Mouse (Mus musculus): ENCODE results near the gene Nes. TPM values are rescaled to one million over a fixed set of nuclear protein-coding genes. Genes with fewer than 3 reads are reported as not detected.

The Nes gene
- polyA plus RNA-seq, 1 experiment from 2014 or later = 85.4 TPM

- WGBS = 46% methylated on average over 1 of the region's 1 CpGs
- H3K9me3 ChIP-seq (ENCODE audit: control insufficient read depth, low read length) = no peaks in the 10 kb centered on the region
- H3K27me3 ChIP-seq (ENCODE audit: control insufficient read depth, insufficient read depth, low read length) = no peaks in the 10 kb centered on the region
- no peak overlapping the region for H3K4me2 ChIP-seq
- H3K9ac ChIP-seq (ENCODE audit: low read length) = 0 out of 2 replicates have a peak overlapping the region, but pooled peaks have one; percentile 3
- H3K4me3 ChIP-seq (ENCODE audit: low read depth, low read length) = no peak overlapping the region
- H3K4me1 ChIP-seq (ENCODE audit: control insufficient read depth, insufficient read depth, low read length) = peaks cover 23% of the 10 kb centered on the region
- H3K27ac ChIP-seq (ENCODE audit: low read depth, low read length) = no peak overlapping the region; the same call in 1 of the 2 replicates
- no peaks in the 10 kb centered on the region for H3K36me3 ChIP-seq (ENCODE audit: control insufficient read depth, insufficient read depth, low read length)
- ATAC-seq (ENCODE audit: low FRiP score) (no peak), DNase-seq (ENCODE audit: low spot score, missing footprints) (peak; percentile 84)
Measured at GRCm38 (mm10) chr3:87958967-87959366, 11.9 kb upstream of the Nes start.

GRCm38 (mm10) chr3:87959371-87959770 lies 11.5 kb upstream of the Nes start:
- Histone ChIP-seq H3K4me3 (ENCODE audit: low read depth, low read length) (no peak overlapping the region), H3K9me3 (ENCODE audit: control insufficient read depth, low read length) (no peaks in the 10 kb centered on the region), H3K9ac (ENCODE audit: low read length) (no peak overlapping the region), H3K27me3 (ENCODE audit: control insufficient read depth, insufficient read depth, low read length) (no peaks in the 10 kb centered on the region), H3K4me1 (ENCODE audit: control insufficient read depth, insufficient read depth, low read length) (peaks cover 23% of the 10 kb centered on the region), H3K4me2 (no peak overlapping the region), H3K36me3 (ENCODE audit: control insufficient read depth, insufficient read depth, low read length) (no peaks in the 10 kb centered on the region), H3K27ac (ENCODE audit: low read depth, low read length) (peak overlapping the region; percentile 95; the same call in 1 of the 2 replicates)
- ATAC-seq (ENCODE audit: low FRiP score) (no peak), DNase-seq (ENCODE audit: low spot score, missing footprints) (peak; percentile 83)
- WGBS = 73% methylated on average over 7 of the region's 7 CpGs

- Histone ChIP-seq H3K9me3 (ENCODE audit: control insufficient read depth, low read length) (no peaks in the 10 kb centered on the region), H3K27me3 (ENCODE audit: control insufficient read depth, insufficient read depth, low read length) (no peaks in the 10 kb centered on the region), H3K4me2 (peak overlapping the region; percentile 53), H3K9ac (ENCODE audit: low read length) (peak overlapping the region; percentile 67), H3K4me3 (ENCODE audit: low read depth, low read length) (peak overlapping the region; percentile 21), H3K27ac (ENCODE audit: low read depth, low read length) (peak overlapping the region; percentile 95), H3K36me3 (ENCODE audit: control insufficient read depth, insufficient read depth, low read length) (no peaks in the 10 kb centered on the region), H3K4me1 (ENCODE audit: control insufficient read depth, insufficient read depth, low read length) (peaks cover 23% of the 10 kb centered on the region)
- WGBS = 1% methylated on average over 10 of the region's 10 CpGs
- ATAC-seq (ENCODE audit: low FRiP score) (peak; percentile 4; the same call in 1 of the 2 replicates), DNase-seq (ENCODE audit: low spot score, missing footprints) (no peak)
Measured at GRCm38 (mm10) chr3:87960191-87960585, 10.7 kb upstream of the Nes start.

GRCm38 (mm10) chr3:87960586-87961191 lies 10.2 kb upstream of the Nes start:
- DNase-seq (ENCODE audit: low spot score, missing footprints) (peak; percentile 98), ATAC-seq (ENCODE audit: low FRiP score) (peak; percentile 96)
- no peaks in the 10 kb centered on the region for H3K36me3 ChIP-seq (ENCODE audit: control insufficient read depth, insufficient read depth, low read length)
- under 1% methylated on average over 27 of the region's 27 CpGs for WGBS
- H3K27ac ChIP-seq (ENCODE audit: low read depth, low read length) = peak overlapping the region; percentile 95
- H3K9me3 ChIP-seq (ENCODE audit: control insufficient read depth, low read length) = no peaks in the 10 kb centered on the region
- H3K4me2 ChIP-seq = peak overlapping the region; percentile 53
- no peaks in the 10 kb centered on the region for H3K27me3 ChIP-seq (ENCODE audit: control insufficient read depth, insufficient read depth, low read length)
- H3K4me1 ChIP-seq (ENCODE audit: control insufficient read depth, insufficient read depth, low read length) = peaks cover 23% of the 10 kb centered on the region
- H3K9ac ChIP-seq (ENCODE audit: low read length) = peak overlapping the region; percentile 67
- peak overlapping the region; percentile 21 for H3K4me3 ChIP-seq (ENCODE audit: low read depth, low read length)

- Histone ChIP-seq H3K27ac (ENCODE audit: low read depth, low read length) (peak overlapping the region; percentile 98), H3K4me1 (ENCODE audit: control insufficient read depth, insufficient read depth, low read length) (peaks cover 35% of the 10 kb centered on the region), H3K4me2 (peak overlapping the region; percentile 96), H3K27me3 (ENCODE audit: control insufficient read depth, insufficient read depth, low read length) (no peaks in the 10 kb centered on the region), H3K9ac (ENCODE audit: low read length) (peak overlapping the region; percentile 93), H3K4me3 (ENCODE audit: low read depth, low read length) (peak overlapping the region; percentile 96), H3K9me3 (ENCODE audit: control insufficient read depth, low read length) (no peaks in the 10 kb centered on the region), H3K36me3 (ENCODE audit: control insufficient read depth, insufficient read depth, low read length) (peaks cover 2% of the 10 kb centered on the region)
- ATAC-seq (ENCODE audit: low FRiP score) = no peak
- under 1% methylated on average over 21 of the region's 21 CpGs for WGBS
- DNase-seq (ENCODE audit: low spot score, missing footprints) = peak; percentile 98
Measured at GRCm38 (mm10) chr3:87970184-87970938, 517 bp upstream of the Nes start.

GRCm38 (mm10) chr3:87971489-87972202 lies 768 bp downstream of the Nes start:
- peak overlapping the region; percentile 98 for H3K27ac ChIP-seq (ENCODE audit: low read depth, low read length)
- peaks cover 38% of the 10 kb centered on the region for H3K4me1 ChIP-seq (ENCODE audit: control insufficient read depth, insufficient read depth, low read length)
- peaks cover 15% of the 10 kb centered on the region for H3K36me3 ChIP-seq (ENCODE audit: control insufficient read depth, insufficient read depth, low read length)
- no peaks in the 10 kb centered on the region for H3K27me3 ChIP-seq (ENCODE audit: control insufficient read depth, insufficient read depth, low read length)
- ATAC-seq (ENCODE audit: low FRiP score) (no peak; the same call in 1 of the 2 replicates), DNase-seq (ENCODE audit: low spot score, missing footprints) (peak; percentile 93)
- no peaks in the 10 kb centered on the region for H3K9me3 ChIP-seq (ENCODE audit: control insufficient read depth, low read length)
- H3K4me3 ChIP-seq (ENCODE audit: low read depth, low read length) = peak overlapping the region; percentile 96
- WGBS = under 1% methylated on average over 46 of the region's 60 CpGs
- peak overlapping the region; percentile 93 for H3K9ac ChIP-seq (ENCODE audit: low read length)
- peak overlapping the region; percentile 96 for H3K4me2 ChIP-seq

GRCm38 (mm10) chr3:87972203-87972664 lies 1.4 kb downstream of the Nes start:
- peak overlapping the region; percentile 96 for H3K4me3 ChIP-seq (ENCODE audit: low read depth, low read length)
- peak overlapping the region; percentile 93 for H3K9ac ChIP-seq (ENCODE audit: low read length)
- 5% methylated on average over 8 of the region's 8 CpGs for WGBS
- peaks cover 20% of the 10 kb centered on the region for H3K36me3 ChIP-seq (ENCODE audit: control insufficient read depth, insufficient read depth, low read length)
- ATAC-seq (ENCODE audit: low FRiP score) = peak; percentile 14
- peak overlapping the region; percentile 96 for H3K4me2 ChIP-seq
- peaks cover 41% of the 10 kb centered on the region for H3K4me1 ChIP-seq (ENCODE audit: control insufficient read depth, insufficient read depth, low read length)
- peak; percentile 95 for DNase-seq (ENCODE audit: low spot score, missing footprints)
- peak overlapping the region; percentile 98 for H3K27ac ChIP-seq (ENCODE audit: low read depth, low read length)
- no peaks in the 10 kb centered on the region for H3K27me3 ChIP-seq (ENCODE audit: control insufficient read depth, insufficient read depth, low read length)
- H3K9me3 ChIP-seq (ENCODE audit: control insufficient read depth, low read length) = no peaks in the 10 kb centered on the region

- ATAC-seq (ENCODE audit: low FRiP score) (no peak), DNase-seq (ENCODE audit: low spot score, missing footprints) (no peak)
- Histone ChIP-seq H3K36me3 (ENCODE audit: control insufficient read depth, insufficient read depth, low read length) (peaks cover 25% of the 10 kb centered on the region), H3K27me3 (ENCODE audit: control insufficient read depth, insufficient read depth, low read length) (no peaks in the 10 kb centered on the region), H3K4me3 (ENCODE audit: low read depth, low read length) (peak overlapping the region; percentile 96), H3K4me1 (ENCODE audit: control insufficient read depth, insufficient read depth, low read length) (peaks cover 42% of the 10 kb centered on the region), H3K4me2 (peak overlapping the region; percentile 96), H3K9ac (ENCODE audit: low read length) (peak overlapping the region; percentile 93), H3K27ac (ENCODE audit: low read depth, low read length) (peak overlapping the region; percentile 98), H3K9me3 (ENCODE audit: control insufficient read depth, low read length) (no peaks in the 10 kb centered on the region)
- 16% methylated on average over 5 of the region's 5 CpGs for WGBS
Measured at GRCm38 (mm10) chr3:87972776-87973175, 1.9 kb downstream of the Nes start.
